Mouse (Mus musculus) forebrain, embryonic 15.5 days (tissue): ENCODE results near the gene Rbm4. TPM values are rescaled to one million over a fixed set of nuclear protein-coding genes. Genes with fewer than 3 reads are reported as not detected.

Experiments
- ATAC-seq: fragments of 200-750 bp; cut with Nextera tagmentation; replicated peaks from 2 replicates; pipeline ENCODE4 v1.8.0; 2017; ENCODE audit warnings: mild to moderate bottlenecking, moderate TSS enrichment, moderate library complexity
- H3K27ac ChIP-seq: fragments of 300-500 bp; sonication (generic); replicated peaks from 2 replicates; pipeline ENCODE4 v1.5.1; 2015; ENCODE audit warnings: mild to moderate bottlenecking, inconsistent platforms
- H3K27me3 ChIP-seq: fragments of 300-500 bp; sonication (generic); 2 replicates; pipeline ENCODE4 v1.6.1; 2015; ENCODE audit warnings: inconsistent platforms
- H3K36me3 ChIP-seq: fragments of 300-500 bp; sonication (generic); 2 replicates; pipeline ENCODE4 v1.6.1; 2015; ENCODE audit warnings: mild to moderate bottlenecking, inconsistent platforms
- H3K4me1 ChIP-seq: fragments of 300-500 bp; sonication (generic); 2 replicates; pipeline ENCODE4 v1.6.1; 2015; ENCODE audit warnings: inconsistent platforms
- H3K4me2 ChIP-seq: fragments of 300-500 bp; sonication (generic); replicated peaks from 2 replicates; pipeline ENCODE4 v1.6.1; 2015; ENCODE audit warnings: mild to moderate bottlenecking, inconsistent platforms
- H3K4me3 ChIP-seq: fragments of 300-500 bp; sonication (generic); 2 replicates; pipeline ENCODE4 v1.5.1; 2015; ENCODE audit warnings: mild to moderate bottlenecking, inconsistent platforms
- H3K9ac ChIP-seq: fragments of 300-500 bp; sonication (generic); replicated peaks from 2 replicates; pipeline ENCODE4 v1.6.1; 2015; ENCODE audit warnings: mild to moderate bottlenecking, inconsistent platforms
- H3K9me3 ChIP-seq: fragments of 300-500 bp; sonication (generic); 2 replicates; pipeline ENCODE4 v1.6.1; 2016; ENCODE audit warnings: inconsistent platforms
- WGBS: fragments of 180-500 bp; shearing (Covaris S2); methylation state at CpG from one replicate; pipeline ENCODE4 v1.1.7; 2015; ENCODE audit warnings: mixed read lengths; 5-methylcytosine and 5-hydroxymethylcytosine counted together
- polyA plus RNA-seq: library from polyadenylated mRNA; unstranded; fragments of >200 nt; fragmentation: Nextera tagmentation; extraction: Ambion mirVana; gene quantifications from 2 replicates; pipeline ENCODE4 v1.2.1, GENCODE M21; 2015

The Rbm4 gene
- polyA plus RNA-seq, 1 experiment from 2014 or later: 114 TPM

- Histone ChIP-seq H3K9me3 (no peaks in the 10 kb centered on the region), H3K36me3 (peaks cover 90% of the 10 kb centered on the region), H3K27me3 (no peaks in the 10 kb centered on the region), H3K4me3 (no peak overlapping the region), H3K4me2 (no peak overlapping the region), H3K27ac (no peak overlapping the region), H3K4me1 (no peaks in the 10 kb centered on the region), H3K9ac (no peak overlapping the region)
- 89% methylated on average over 10 of the region's 10 CpGs for WGBS
- no peak for ATAC-seq
Measured at GRCm38 (mm10) chr19:4748493-4748892, 45.2 kb downstream of the Rbm4 start.

- Histone ChIP-seq H3K9ac (no peak overlapping the region), H3K36me3 (peaks cover 94% of the 10 kb centered on the region), H3K4me1 (no peaks in the 10 kb centered on the region), H3K4me2 (no peak overlapping the region), H3K27ac (no peak overlapping the region), H3K4me3 (no peak overlapping the region), H3K9me3 (no peaks in the 10 kb centered on the region), H3K27me3 (no peaks in the 10 kb centered on the region)
- ATAC-seq: no peak
- 92% methylated on average over 9 of the region's 9 CpGs for WGBS
Measured at GRCm38 (mm10) chr19:4747631-4748312, 45.9 kb downstream of the Rbm4 start.

DNA sequence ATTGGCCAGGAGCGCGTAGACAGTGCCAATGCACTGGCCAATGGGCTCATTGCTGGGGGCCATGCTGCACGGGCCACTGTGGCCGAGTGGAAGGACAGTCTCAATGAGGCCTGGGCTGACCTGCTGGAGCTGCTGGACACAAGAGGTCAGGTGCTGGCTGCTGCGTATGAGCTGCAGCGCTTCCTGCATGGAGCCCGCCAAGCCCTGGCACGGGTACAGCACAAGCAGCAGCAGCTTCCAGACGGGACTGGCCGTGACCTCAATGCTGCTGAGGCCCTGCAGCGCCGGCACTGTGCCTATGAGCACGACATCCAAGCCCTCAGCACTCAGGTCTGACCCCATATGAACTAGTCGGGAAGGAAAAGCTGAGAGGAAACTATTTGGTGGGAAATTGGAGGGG lies 47.1 kb downstream of the Rbm4 start:
- 86% methylated on average over 14 of the region's 14 CpGs for WGBS
- no peak for ATAC-seq

DNA sequence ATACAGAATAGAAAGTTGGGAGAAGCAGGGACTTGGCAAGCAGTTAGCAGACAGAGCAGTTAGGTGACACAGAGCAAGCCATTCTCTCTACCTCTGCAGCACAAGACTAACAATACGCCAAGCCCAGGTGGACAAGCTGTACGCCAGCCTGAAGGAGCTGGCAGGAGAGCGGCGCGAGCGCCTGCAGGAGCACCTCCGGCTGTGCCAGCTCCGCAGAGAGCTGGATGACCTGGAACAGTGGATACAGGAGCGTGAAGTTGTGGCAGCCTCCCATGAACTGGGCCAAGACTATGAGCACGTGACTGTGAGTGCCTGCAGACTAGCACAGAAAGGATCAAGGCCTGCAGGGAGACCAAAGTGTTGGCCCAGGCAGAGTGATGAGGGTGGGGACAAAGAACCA lies 48.0 kb downstream of the Rbm4 start:
- Histone ChIP-seq H3K4me3 (no peak overlapping the region), H3K27ac (no peak overlapping the region), H3K9me3 (no peaks in the 10 kb centered on the region), H3K36me3 (peaks cover 94% of the 10 kb centered on the region), H3K9ac (no peak overlapping the region), H3K4me1 (no peaks in the 10 kb centered on the region), H3K27me3 (no peaks in the 10 kb centered on the region), H3K4me2 (no peak overlapping the region)
- no peak for ATAC-seq
- WGBS: 88% methylated on average over 10 of the region's 10 CpGs

More for the DNA sequence above, 47.1 kb downstream of the Rbm4 start:
- H3K27ac ChIP-seq: no peak overlapping the region
- no peak overlapping the region for H3K4me2 ChIP-seq
- no peak overlapping the region for H3K4me3 ChIP-seq
- H3K36me3 ChIP-seq: peaks cover 94% of the 10 kb centered on the region
- H3K27me3 ChIP-seq: no peaks in the 10 kb centered on the region
- no peak overlapping the region for H3K9ac ChIP-seq
- no peaks in the 10 kb centered on the region for H3K9me3 ChIP-seq
- no peaks in the 10 kb centered on the region for H3K4me1 ChIP-seq

GRCm38 (mm10) chr19:4745057-4745456 lies 48.6 kb downstream of the Rbm4 start:
- Histone ChIP-seq H3K27me3 (no peaks in the 10 kb centered on the region), H3K4me1 (no peaks in the 10 kb centered on the region), H3K4me2 (no peak overlapping the region), H3K36me3 (peaks cover 94% of the 10 kb centered on the region), H3K9ac (no peak overlapping the region), H3K9me3 (no peaks in the 10 kb centered on the region), H3K27ac (no peak overlapping the region), H3K4me3 (no peak overlapping the region)
- 64% methylated on average over 9 of the region's 9 CpGs for whole genome bisulfite sequencing
- no peak for ATAC-seq

- no peak overlapping the region for H3K4me3 ChIP-seq
- H3K9ac ChIP-seq: no peak overlapping the region
- peaks cover 94% of the 10 kb centered on the region for H3K36me3 ChIP-seq
- WGBS: 79% methylated on average over 14 of the region's 14 CpGs
- no peak for ATAC-seq
- H3K9me3 ChIP-seq: no peaks in the 10 kb centered on the region
- no peak overlapping the region for H3K27ac ChIP-seq
- H3K4me2 ChIP-seq: no peak overlapping the region
- no peaks in the 10 kb centered on the region for H3K4me1 ChIP-seq
- H3K27me3 ChIP-seq: no peaks in the 10 kb centered on the region
Measured at GRCm38 (mm10) chr19:4744026-4744425, 49.7 kb downstream of the Rbm4 start.

DNA sequence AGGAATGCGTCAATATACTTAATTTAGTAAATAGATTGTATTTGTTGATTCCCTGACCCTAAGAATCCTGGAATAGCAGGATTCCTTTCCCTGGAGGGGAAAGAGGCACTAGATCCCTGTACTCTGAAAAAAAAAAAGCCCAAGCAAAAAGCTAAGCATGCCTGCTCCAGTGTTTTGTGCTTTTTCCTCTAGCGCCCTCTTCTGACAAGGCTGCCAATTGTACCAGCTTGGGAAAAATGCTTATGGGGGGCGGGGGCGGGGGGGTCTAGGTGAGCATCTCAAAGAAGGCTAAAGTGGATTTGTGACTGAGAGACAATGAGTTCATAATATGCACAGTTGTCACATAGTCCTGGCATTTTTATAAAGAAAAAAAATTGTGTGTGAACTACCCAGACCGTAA lies 50.2 kb downstream of the Rbm4 start:
- no peak for ATAC-seq
- H3K27ac ChIP-seq: no peak overlapping the region

DNA sequence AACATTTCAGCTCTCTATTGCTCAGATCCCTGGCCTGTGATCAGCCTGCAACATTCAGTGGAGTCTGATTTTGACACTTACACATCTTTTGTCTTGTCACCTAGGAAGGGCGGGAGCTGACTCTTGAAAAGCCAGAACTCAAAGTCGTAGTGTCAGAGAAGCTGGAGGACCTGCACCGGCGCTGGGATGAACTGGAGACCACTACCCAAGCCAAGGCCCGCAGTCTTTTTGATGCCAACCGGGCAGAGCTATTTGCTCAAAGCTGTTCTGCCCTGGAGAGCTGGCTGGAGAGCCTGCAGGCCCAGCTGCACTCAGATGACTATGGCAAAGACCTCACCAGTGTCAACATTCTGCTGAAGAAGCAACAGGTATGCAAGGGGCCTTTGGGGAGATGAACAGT lies 51.5 kb downstream of the Rbm4 start:
- H3K4me3 ChIP-seq: no peak overlapping the region
- no peaks in the 10 kb centered on the region for H3K9me3 ChIP-seq
- H3K4me2 ChIP-seq: no peak overlapping the region
- H3K9ac ChIP-seq: no peak overlapping the region
- H3K4me1 ChIP-seq: no peaks in the 10 kb centered on the region
- peaks cover 92% of the 10 kb centered on the region for H3K36me3 ChIP-seq
- ATAC-seq: no peak
- no peak overlapping the region for H3K27ac ChIP-seq
- no peaks in the 10 kb centered on the region for H3K27me3 ChIP-seq
- WGBS: 89% methylated on average over 6 of the region's 6 CpGs

More for the DNA sequence above, 50.2 kb downstream of the Rbm4 start:
- no peaks in the 10 kb centered on the region for H3K4me1 ChIP-seq
- H3K4me2 ChIP-seq: no peak overlapping the region
- H3K4me3 ChIP-seq: no peak overlapping the region
- H3K9me3 ChIP-seq: no peaks in the 10 kb centered on the region
- peaks cover 92% of the 10 kb centered on the region for H3K36me3 ChIP-seq
- 34% methylated on average over 5 of the region's 5 CpGs for WGBS
- no peak overlapping the region for H3K9ac ChIP-seq
- H3K27me3 ChIP-seq: no peaks in the 10 kb centered on the region

DNA sequence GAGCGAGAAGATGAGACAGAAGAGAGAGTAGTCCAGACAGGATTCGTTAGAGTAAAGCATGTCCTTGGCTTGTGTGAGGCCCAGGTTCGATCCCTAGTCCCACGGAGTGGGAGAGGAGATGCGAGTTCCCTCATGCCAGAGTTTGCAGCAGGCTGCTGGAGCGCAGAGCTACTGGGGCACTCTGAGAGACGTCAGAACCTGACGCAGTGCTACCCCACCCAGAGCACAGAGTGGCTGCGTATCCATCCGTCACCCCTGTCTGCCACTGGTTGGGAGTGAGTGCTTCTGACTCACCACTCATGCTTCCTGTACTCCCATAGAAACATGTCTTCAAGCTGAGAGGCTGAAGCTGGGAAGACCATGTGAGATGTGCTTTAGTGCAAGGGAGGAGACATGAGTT lies 52.2 kb downstream of the Rbm4 start:
- no peaks in the 10 kb centered on the region for H3K9me3 ChIP-seq
- no peak overlapping the region for H3K4me3 ChIP-seq
- H3K36me3 ChIP-seq: peaks cover 92% of the 10 kb centered on the region
- WGBS: 86% methylated on average over 10 of the region's 10 CpGs
- no peak overlapping the region for H3K9ac ChIP-seq
- no peak overlapping the region for H3K4me2 ChIP-seq
- H3K27me3 ChIP-seq: no peaks in the 10 kb centered on the region
- no peaks in the 10 kb centered on the region for H3K4me1 ChIP-seq
- H3K27ac ChIP-seq: no peak overlapping the region
- ATAC-seq: no peak

- no peaks in the 10 kb centered on the region for H3K27me3 ChIP-seq
- no peak overlapping the region for H3K9ac ChIP-seq
- 91% methylated on average over 5 of the region's 5 CpGs for WGBS
- H3K9me3 ChIP-seq: no peaks in the 10 kb centered on the region
- H3K4me3 ChIP-seq: no peak overlapping the region
- ATAC-seq: no peak
- no peak overlapping the region for H3K27ac ChIP-seq
- no peak overlapping the region for H3K4me2 ChIP-seq
- peaks cover 85% of the 10 kb centered on the region for H3K36me3 ChIP-seq
- no peaks in the 10 kb centered on the region for H3K4me1 ChIP-seq
Measured at GRCm38 (mm10) chr19:4739762-4740161, 53.9 kb downstream of the Rbm4 start.

- no peaks in the 10 kb centered on the region for H3K4me1 ChIP-seq
- no peaks in the 10 kb centered on the region for H3K27me3 ChIP-seq
- no peak overlapping the region for H3K4me2 ChIP-seq
- H3K9me3 ChIP-seq: no peaks in the 10 kb centered on the region
- no peak overlapping the region for H3K9ac ChIP-seq
- no peak overlapping the region for H3K27ac ChIP-seq
- no peak for ATAC-seq
- H3K4me3 ChIP-seq: no peak overlapping the region
- WGBS: 92% methylated on average over 11 of the region's 11 CpGs
- H3K36me3 ChIP-seq: peaks cover 85% of the 10 kb centered on the region
Measured at GRCm38 (mm10) chr19:4739053-4739452, 54.6 kb downstream of the Rbm4 start.

DNA sequence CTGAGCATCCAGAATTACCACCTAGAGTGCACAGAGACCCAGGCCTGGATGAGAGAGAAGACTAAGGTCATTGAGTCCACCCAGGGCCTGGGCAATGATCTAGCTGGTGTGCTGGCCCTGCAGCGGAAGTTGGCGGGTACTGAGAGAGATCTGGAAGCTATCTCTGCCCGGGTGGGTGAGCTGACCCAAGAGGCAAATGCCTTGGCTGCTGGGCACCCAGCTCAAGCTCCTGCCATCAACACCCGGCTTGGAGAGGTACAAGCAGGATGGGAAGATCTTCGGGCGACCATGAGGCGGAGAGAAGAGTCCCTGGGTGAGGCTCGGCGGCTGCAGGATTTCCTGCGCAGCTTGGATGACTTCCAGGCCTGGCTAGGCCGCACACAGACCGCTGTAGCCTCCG lies 55.8 kb downstream of the Rbm4 start:
- no peak overlapping the region for H3K9ac ChIP-seq
- no peaks in the 10 kb centered on the region for H3K27me3 ChIP-seq
- peaks cover 90% of the 10 kb centered on the region for H3K36me3 ChIP-seq
- H3K4me2 ChIP-seq: no peak overlapping the region
- no peak overlapping the region for H3K27ac ChIP-seq
- H3K4me1 ChIP-seq: no peaks in the 10 kb centered on the region
- WGBS: 92% methylated on average over 13 of the region's 13 CpGs
- no peak overlapping the region for H3K4me3 ChIP-seq
- no peaks in the 10 kb centered on the region for H3K9me3 ChIP-seq
- no peak for ATAC-seq
